Mouse (Mus musculus) stomach, postnatal 0 days (tissue): Measurements from ENCODE around the gene Tenm3.

Experiments used
- CTCF ChIP-seq: IDR thresholded peaks from 2 replicates; pipeline ENCODE4 v1.5.1; 2016; ENCODE audit warnings: antibody characterized with exemption, low read depth, mild to moderate bottlenecking, moderate library complexity
- EP300 ChIP-seq: optimal IDR thresholded peaks from 2 replicates; pipeline ENCODE3; 2016; ENCODE audit warnings: antibody characterized with exemption

- TF ChIP-seq CTCF (no peak), EP300 (no peak)
These were observed 95.2 kb downstream of the Tenm3 start for GRCm38 (mm10) chr8:48748503-48749059.
